Mouse (Mus musculus) right cerebral cortex, adult 18-20 months (tissue): ENCODE results near the gene Rrp12.

ENCODE experiments used
- DNase-seq: peaks from one replicate; pipeline ENCODE4 v3.0.0; 2022; ENCODE audit warnings: mixed read lengths

Rrp12 gene

DNA sequence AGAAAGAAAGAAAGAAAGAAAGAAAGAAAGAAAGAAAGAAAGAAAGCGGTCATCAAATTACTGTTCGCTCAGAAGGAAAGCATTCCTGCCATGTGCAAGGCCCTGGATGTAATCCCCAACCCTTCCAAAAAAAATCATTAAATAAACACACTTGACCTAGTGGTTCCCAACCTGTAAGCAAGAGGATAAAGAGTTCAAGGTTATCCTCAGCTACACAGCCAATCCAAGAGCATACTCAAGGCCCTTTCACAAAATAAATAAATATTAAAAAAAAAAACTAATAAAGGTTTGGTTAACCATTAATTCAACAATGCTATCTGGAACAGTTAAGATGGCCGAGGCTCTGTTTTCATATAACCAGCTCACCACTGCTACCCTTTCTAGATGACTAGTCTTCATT, 67.0 kb downstream of the Rrp12 start:
- no peak for DNase-seq

DNA sequence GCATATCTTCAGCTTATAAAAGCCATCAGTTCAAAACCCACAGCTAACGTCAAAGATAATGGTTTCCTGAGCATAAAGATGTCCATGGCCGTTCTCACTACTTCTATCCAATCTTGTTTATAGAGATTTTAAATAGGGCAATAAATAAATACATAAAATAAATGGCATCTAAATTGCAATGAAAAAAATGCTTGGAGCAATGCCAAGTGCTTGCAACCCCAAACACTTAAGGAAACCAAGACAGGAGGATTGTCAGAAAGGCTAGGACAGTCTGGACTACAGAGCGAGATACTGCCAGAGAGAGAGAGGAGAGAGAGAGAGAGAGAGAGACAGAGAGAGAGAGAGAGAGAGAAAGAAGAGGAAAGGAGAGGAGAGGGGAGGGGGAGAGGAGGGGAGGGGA, 69.4 kb downstream of the Rrp12 start:
- no peak for DNase-seq

GRCm38 (mm10) chr19:41824950-41825349, 71.0 kb downstream of the Rrp12 start:
- DNase-seq, result no peak

DNA sequence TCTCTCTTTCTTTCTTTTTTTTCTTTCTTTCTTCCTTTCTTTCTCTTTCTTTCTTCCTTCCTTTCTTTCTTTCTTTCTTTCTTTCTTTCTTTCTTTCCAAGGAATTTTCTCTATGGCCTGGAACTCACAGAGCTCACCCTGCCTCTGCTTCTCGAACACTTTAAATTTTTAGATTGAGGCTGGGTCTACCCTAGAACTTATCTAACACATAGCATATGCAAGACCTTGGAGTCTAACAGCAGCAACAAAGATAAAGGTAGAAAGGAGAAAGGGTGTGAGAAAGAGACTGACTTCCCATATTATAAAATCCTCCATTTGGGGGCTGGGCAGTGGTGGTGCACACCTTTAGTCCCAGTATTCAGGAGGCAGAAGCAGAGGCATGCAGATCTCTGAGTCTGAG, 73.4 kb downstream of the Rrp12 start:
- DNase-seq, result no peak

GRCm38 (mm10) chr19:41821436-41821835, 74.5 kb downstream of the Rrp12 start:
- no peak for DNase-seq

DNA sequence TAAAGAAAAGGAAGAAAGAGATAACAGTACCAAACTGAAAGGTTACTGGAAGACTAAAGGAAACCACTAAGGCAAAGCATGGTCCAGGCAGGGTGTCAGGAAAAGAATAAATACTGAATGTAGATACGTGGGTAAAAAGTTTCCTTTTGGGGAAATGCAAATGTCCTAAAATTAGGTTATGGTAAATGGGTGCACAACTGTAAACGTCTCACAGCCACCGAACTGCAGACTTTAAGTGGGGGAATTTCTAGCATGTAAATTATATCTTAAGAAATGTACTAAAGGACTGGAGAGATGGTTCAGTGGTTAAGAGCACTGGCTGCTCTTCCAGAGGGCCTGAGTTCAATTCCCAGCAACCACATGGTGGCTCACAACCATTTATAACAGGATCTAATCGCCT, 77.2 kb downstream of the Rrp12 start:
- no peak for DNase-seq

GRCm38 (mm10) chr19:41817325-41817724, 78.6 kb downstream of the Rrp12 start:
- DNase-seq, result no peak

GRCm38 (mm10) chr19:41816915-41817314, 79.1 kb downstream of the Rrp12 start:
- DNase-seq, result no peak

DNA sequence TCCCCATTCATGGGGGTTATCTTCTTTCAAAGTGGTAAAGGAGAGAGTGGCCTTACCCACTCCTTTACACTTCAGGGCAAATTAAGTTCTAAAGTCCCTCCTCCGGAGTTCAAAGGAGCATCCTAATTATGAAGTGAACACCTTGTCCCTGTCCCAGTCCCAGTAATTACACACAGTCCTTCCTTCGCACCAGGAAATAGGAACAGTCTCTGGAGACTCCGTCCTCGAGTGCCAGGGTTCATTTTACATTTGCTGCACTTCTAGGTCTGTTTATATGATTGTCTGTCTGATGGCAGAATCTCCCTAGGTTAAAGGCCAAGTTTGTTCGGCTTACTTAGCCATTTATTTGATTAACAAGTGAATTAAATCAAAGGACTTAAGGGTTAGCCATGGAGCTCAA, 79.6 kb downstream of the Rrp12 start:
- no peak for DNase-seq

- no peak for DNase-seq
Observed at GRCm38 (mm10) chr19:41813374-41813773, 82.6 kb downstream of the Rrp12 start.
